Mouse (Mus musculus) left cerebral cortex, adult 8-10 months (tissue): ENCODE results near the gene Akr1b10. TPM values are rescaled to one million over a fixed set of nuclear protein-coding genes. Genes with fewer than 3 reads are reported as not detected.
"Not testable (repeated sequence)": the region's sequence is repeated elsewhere in the genome, so short reads cannot be mapped to it uniquely, and the experiment has no call there.

Source experiments
- DNase-seq, 2 experiments: peaks; one replicate each; pipeline ENCODE4 v3.0.0; 2022; ENCODE audit warnings: low spot score in 2 of 2
- total RNA-seq, 4 experiments: library from RNA; stranded (reverse); gene quantifications; 2 replicates each; pipeline ENCODE4 v1.2.4; 2022

The Akr1b10 gene
- total RNA-seq, 4 experiments from 2014 or later, result 22.6 to 27.2 (median 23.6) TPM

- peak; percentile 35 to 72 for DNase-seq
Observed at GRCm38 (mm10) chr6:34371700-34372351, 12.2 kb upstream of the Akr1b10 start.

GRCm38 (mm10) chr6:34373841-34374240, 10.2 kb upstream of the Akr1b10 start:
- DNase-seq, result no peak

- not testable (repeated sequence) for DNase-seq
Observed at GRCm38 (mm10) chr6:34375888-34376287, 8.1 kb upstream of the Akr1b10 start.

- no peak for DNase-seq
Observed at GRCm38 (mm10) chr6:34383401-34383800, 617 bp upstream of the Akr1b10 start.

GRCm38 (mm10) chr6:34384701-34385370, 818 bp downstream of the Akr1b10 start:
- DNase-seq, result no peak

GRCm38 (mm10) chr6:34388420-34389156, 4.6 kb downstream of the Akr1b10 start:
- DNase-seq, result no peak

- DNase-seq, result no peak
Observed at GRCm38 (mm10) chr6:34395897-34396296, 11.9 kb downstream of the Akr1b10 start.

GRCm38 (mm10) chr6:34398431-34398830, 14.4 kb downstream of the Akr1b10 start:
- no peak for DNase-seq

- DNase-seq, result no peak
Observed at GRCm38 (mm10) chr6:34399606-34400220, 15.7 kb downstream of the Akr1b10 start.

- DNase-seq, result no peak
Observed at GRCm38 (mm10) chr6:34400696-34401095, 16.7 kb downstream of the Akr1b10 start.

- DNase-seq, result no peak
Observed at GRCm38 (mm10) chr6:34406746-34407145, 22.7 kb downstream of the Akr1b10 start.

GRCm38 (mm10) chr6:34407403-34407802, 23.4 kb downstream of the Akr1b10 start:
- DNase-seq, result no peak

GRCm38 (mm10) chr6:34412023-34412422, 28.0 kb downstream of the Akr1b10 start, which contains the start of gene Akr1b7:
TSS of gene Akr1b7 (plus strand) at chr6:34412334.
- DNase-seq, result no peak

GRCm38 (mm10) chr6:34412688-34413087, 28.7 kb downstream of the Akr1b10 start:
- no peak for DNase-seq

- DNase-seq, result not testable (repeated sequence)
Observed at GRCm38 (mm10) chr6:34413386-34413785, 29.4 kb downstream of the Akr1b10 start.

GRCm38 (mm10) chr6:34416521-34416920, 32.5 kb downstream of the Akr1b10 start:
- no peak for DNase-seq

GRCm38 (mm10) chr6:34419071-34419470, 35.1 kb downstream of the Akr1b10 start:
- DNase-seq, result no peak

- no peak for DNase-seq
Observed at GRCm38 (mm10) chr6:34439006-34439405, 55.0 kb downstream of the Akr1b10 start.

- no peak for DNase-seq
Observed at GRCm38 (mm10) chr6:34441556-34442257, 57.7 kb downstream of the Akr1b10 start.

GRCm38 (mm10) chr6:34443791-34444190, 59.8 kb downstream of the Akr1b10 start:
- DNase-seq, result no peak
